Mouse (Mus musculus) liver, embryonic 14.5 days (tissue): ENCODE results near the gene Reps2. TPM values are rescaled to one million over a fixed set of nuclear protein-coding genes. Genes with fewer than 3 reads are reported as not detected.

Experiments used
- ATAC-seq: fragments of 200-750 bp; cut with Nextera tagmentation; 2 replicates; pipeline ENCODE4 v1.8.0; 2017; ENCODE audit warnings: moderate number of reproducible peaks, mild to moderate bottlenecking, moderate library complexity; ENCODE audit not compliant: insufficient read depth
- DNase-seq, 3 experiments: peaks; one replicate each; pipeline ENCODE4 v3.0.0-alpha.2; 2012 to 2013; ENCODE audit warnings: low read depth in 3 of 3, low spot score in 3 of 3
- H3K27ac ChIP-seq: fragments of 300-500 bp; sonication (generic); 2 replicates; pipeline ENCODE4 v1.5.1; 2014; ENCODE audit warnings: moderate library complexity, mild to moderate bottlenecking, control low read depth, inconsistent platforms
- H3K27me3 ChIP-seq: fragments of 300-500 bp; sonication (generic); 2 replicates; pipeline ENCODE4 v1.6.1; 2014; ENCODE audit warnings: mild to moderate bottlenecking, low read length, moderate library complexity; ENCODE audit not compliant: control insufficient read depth, insufficient read depth
- H3K36me3 ChIP-seq: fragments of 300-500 bp; sonication (generic); replicated peaks from 2 replicates; pipeline ENCODE4 v1.6.1; 2014; ENCODE audit warnings: low read depth; ENCODE audit not compliant: control insufficient read depth, insufficient read depth
- H3K4me1 ChIP-seq, 2 experiments: fragments of 200-500 bp in 1 of 2; fragments of 300-500 bp in 1 of 2; sonication (generic) in 1 of 2; replicated peaks; 2 replicates each; pipeline ENCODE4 v1.6.1; 2012 to 2014; ENCODE audit warnings: antibody characterized with exemption in 1 of 2, inconsistent platforms in 1 of 2, low read length in 1 of 2; ENCODE audit not compliant: control insufficient read depth in 2 of 2, insufficient read depth in 2 of 2
- H3K4me2 ChIP-seq: fragments of 300-500 bp; sonication (generic); 2 replicates; pipeline ENCODE4 v1.6.1; 2014; ENCODE audit warnings: low read depth, mild to moderate bottlenecking, control low read depth, moderate library complexity
- H3K4me3 ChIP-seq, 2 experiments: fragments of 200-500 bp in 1 of 2; fragments of 300-500 bp in 1 of 2; sonication (generic) in 1 of 2; 2 replicates each; pipeline ENCODE4 v1.5.1; 2012 to 2014; ENCODE audit warnings: low read depth in 2 of 2, low read length in 2 of 2, mild to moderate bottlenecking in 2 of 2, control low read depth in 1 of 2, inconsistent platforms in 1 of 2, moderate library complexity in 1 of 2; ENCODE audit not compliant: insufficient read depth in 1 of 2
- H3K9ac ChIP-seq: fragments of 300-500 bp; sonication (generic); replicated peaks from 2 replicates; pipeline ENCODE4 v1.6.1; 2014; ENCODE audit warnings: mild to moderate bottlenecking, control low read depth, moderate library complexity
- H3K9me3 ChIP-seq: fragments of 300-500 bp; sonication (generic); 2 replicates; pipeline ENCODE4 v1.6.1; 2016; ENCODE audit warnings: low read length, mixed read lengths; ENCODE audit not compliant: control insufficient read depth
- CTCF ChIP-seq: IDR thresholded peaks from 2 replicates; pipeline ENCODE4 v1.5.1; 2016; ENCODE audit warnings: antibody characterized with exemption, low read depth, control low read depth
- EP300 ChIP-seq: IDR thresholded peaks from 2 replicates; pipeline ENCODE4 v1.6.1; 2016; ENCODE audit warnings: antibody characterized with exemption, low read depth
- WGBS: fragments of 180-500 bp; shearing (Covaris S2); extraction: QIAGEN DNeasy Blood & Tissue Kit; methylation state at CpG from one replicate; pipeline ENCODE4 v1.1.7; 2014; ENCODE audit not compliant: insufficient replicate concordance; 5-methylcytosine and 5-hydroxymethylcytosine counted together
- polyA plus RNA-seq, 2 experiments: library from polyadenylated mRNA; depleted of rRNA in 1 of 2; stranded (reverse) in 1 of 2; unstranded in 1 of 2; fragments of >200 nt; fragmentation: Nextera tagmentation in 1 of 2; extraction: Ambion mirVana in 1 of 2; gene quantifications; 2 replicates each; pipeline versions ENCODE4 v1.2.1 to v1.2.3; 2012 to 2014

Reps2 gene
- polyA plus RNA-seq (2012; rRNA removed): 0.51 and 0.63 TPM in 2 replicates
- 0.52 and 0.95 TPM in 2 replicates for polyA plus RNA-seq (2014; fragmentation: Nextera tagmentation; extraction: Ambion mirVana)

DNA sequence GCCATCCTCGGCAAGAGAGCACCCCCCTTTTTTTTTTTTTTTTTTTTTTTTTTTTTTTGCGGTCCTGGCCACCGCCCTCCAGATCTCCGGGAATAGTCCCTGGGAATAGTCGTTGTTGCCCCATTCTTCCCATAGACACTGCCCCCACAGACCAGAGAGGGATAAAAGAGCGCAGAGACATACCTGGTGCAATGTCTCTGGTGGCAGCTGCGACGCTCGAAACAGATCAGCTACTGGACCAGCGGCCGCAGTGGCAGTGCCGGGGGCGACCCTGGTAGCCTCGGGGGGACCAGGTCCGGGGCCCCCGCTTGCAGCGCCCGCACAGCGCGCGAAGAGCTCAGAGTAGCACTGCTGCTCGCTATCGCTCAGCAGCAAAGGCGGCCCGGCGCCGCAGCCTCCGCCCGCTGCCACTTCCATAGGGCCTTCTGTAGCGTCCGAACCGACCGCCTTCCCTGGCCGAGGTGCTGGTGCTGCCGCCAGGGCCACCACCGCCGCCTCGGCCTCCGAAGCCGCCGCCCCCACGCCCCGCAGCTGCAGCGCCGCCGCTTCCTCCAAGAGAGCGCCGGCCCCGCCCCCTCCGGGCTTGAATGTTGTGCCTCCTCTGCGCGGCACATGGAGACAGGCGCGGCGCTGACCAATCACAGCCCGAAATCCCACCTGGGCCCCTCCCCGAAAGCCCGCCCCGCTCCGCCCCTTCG, at the start of gene Reps2:
Reps2 (minus strand) TSS at position 559 of the 698 bp plus-strand sequence.
- Histone ChIP-seq H3K27me3 (no peaks in the 10 kb centered on the region), H3K9ac (peak within 1 kb of the TSS; percentile 64), H3K4me1 (peaks cover 0 to 10% of the 10 kb centered on the region in 2 experiments; a peak in 3 of 4 replicates), H3K4me2 (peak within 1 kb of the TSS; percentile 91), H3K9me3 (no peaks in the 10 kb centered on the region), H3K36me3 (no peaks in the 10 kb centered on the region), H3K27ac (peak within 1 kb of the TSS; percentile 52), H3K4me3 (peak within 1 kb of the TSS; percentile 65 to 75)
- 13% methylated on average over 46 of the region's 61 CpGs for WGBS
- DNase-seq (peak; percentile 59 to 70 (median 69)), ATAC-seq (peak; percentile 85)
- no peak for TF ChIP-seq EP300
- TF ChIP-seq CTCF: no peak

DNA sequence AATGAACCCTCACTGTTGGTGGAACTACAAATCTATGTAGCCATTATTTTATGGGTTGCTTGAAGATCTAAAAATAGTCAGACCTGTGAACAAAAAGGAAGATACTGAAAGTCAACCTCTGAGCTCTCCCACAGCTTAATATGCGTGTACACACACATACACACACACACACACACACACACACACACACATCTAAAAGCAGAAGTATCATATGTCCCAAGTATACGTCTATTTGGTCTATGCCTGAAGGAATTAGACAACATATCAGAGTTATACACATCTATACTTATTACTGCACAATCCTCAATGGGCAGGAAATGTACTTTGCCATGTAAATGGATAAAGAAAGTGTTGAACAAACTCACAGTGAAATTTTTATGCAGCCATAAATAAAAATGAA, 47.8 kb upstream of the Reps2 start:
- Histone ChIP-seq H3K9me3 (no peaks in the 10 kb centered on the region), H3K27me3 (no peaks in the 10 kb centered on the region), H3K4me2 (no peak overlapping the region), H3K9ac (no peak overlapping the region), H3K27ac (no peak overlapping the region), H3K4me3 (no peak overlapping the region), H3K4me1 (no peaks in the 10 kb centered on the region), H3K36me3 (no peaks in the 10 kb centered on the region)
- 24% methylated on average over 2 of the region's 2 CpGs for WGBS
- no peak for TF ChIP-seq EP300
- no peak for TF ChIP-seq CTCF
- DNase-seq (no peak), ATAC-seq (no peak)

DNA sequence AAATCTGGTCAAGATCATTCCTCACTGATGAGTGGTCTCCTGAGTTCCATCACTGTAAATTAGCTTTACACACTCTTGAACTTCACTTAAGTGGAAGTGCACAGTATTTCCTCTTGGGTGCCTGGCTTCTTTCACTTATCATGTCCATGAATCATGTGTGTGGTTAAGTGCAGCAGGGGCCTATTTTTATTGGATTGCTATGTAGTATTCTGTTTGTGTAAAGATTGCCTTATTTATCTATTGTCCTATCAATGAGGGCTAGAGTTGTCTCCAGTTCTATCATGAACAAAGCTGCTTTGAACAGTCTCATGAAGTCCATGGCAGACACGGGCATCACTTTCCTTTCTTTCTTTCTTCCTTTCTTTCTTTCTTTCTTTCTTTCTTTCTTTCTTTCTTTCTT, 41.9 kb upstream of the Reps2 start:
- H3K4me1 ChIP-seq: peaks cover 0 to 13% of the 10 kb centered on the region in 2 experiments
- WGBS: 60% methylated on average over 1 of the region's 1 CpGs
- DNase-seq (no peak), ATAC-seq (no peak)
- H3K27me3 ChIP-seq: no peaks in the 10 kb centered on the region
- H3K36me3 ChIP-seq: no peaks in the 10 kb centered on the region
- no peak overlapping the region for H3K4me2 ChIP-seq
- H3K27ac ChIP-seq: no peak overlapping the region
- TF ChIP-seq EP300: no peak
- no peaks in the 10 kb centered on the region for H3K9me3 ChIP-seq
- H3K4me3 ChIP-seq: no peak overlapping the region
- H3K9ac ChIP-seq: no peak overlapping the region

DNA sequence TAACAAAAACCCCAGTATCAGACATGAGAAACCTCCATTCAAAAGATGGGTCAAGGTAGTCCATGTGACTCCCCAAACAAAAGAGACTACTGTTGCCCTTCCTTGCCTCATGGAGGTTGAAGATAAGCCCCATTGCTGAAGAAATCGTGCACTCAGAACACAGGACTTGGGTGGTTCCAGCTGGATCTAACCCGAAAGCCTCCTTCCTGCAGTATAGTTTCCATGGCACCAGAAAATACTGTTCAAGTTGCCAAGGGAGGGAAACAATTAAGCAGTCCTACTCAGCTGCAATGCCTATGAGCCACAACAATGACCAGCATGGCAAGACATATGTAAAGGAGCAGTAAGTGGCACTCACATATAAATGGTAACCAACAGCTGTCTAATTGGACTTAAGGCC, 36.1 kb upstream of the Reps2 start:
- H3K27ac ChIP-seq: peak overlapping the region; percentile 64
- no peak overlapping the region for H3K4me3 ChIP-seq
- 24% methylated on average over 2 of the region's 2 CpGs for WGBS
- TF ChIP-seq EP300: peak; percentile 68
- no peak for TF ChIP-seq CTCF
- H3K9ac ChIP-seq: no peak overlapping the region
- no peaks in the 10 kb centered on the region for H3K9me3 ChIP-seq
- peak; percentile 85 for ATAC-seq
- peak; percentile 59 to 73 (median 64) for DNase-seq
- H3K4me1 ChIP-seq: peaks cover 15 to 36% of the 10 kb centered on the region in 2 experiments
- H3K27me3 ChIP-seq: no peaks in the 10 kb centered on the region
- H3K36me3 ChIP-seq: no peaks in the 10 kb centered on the region
- peak overlapping the region; percentile 6; the same call in 1 of the 2 replicates for H3K4me2 ChIP-seq

DNA sequence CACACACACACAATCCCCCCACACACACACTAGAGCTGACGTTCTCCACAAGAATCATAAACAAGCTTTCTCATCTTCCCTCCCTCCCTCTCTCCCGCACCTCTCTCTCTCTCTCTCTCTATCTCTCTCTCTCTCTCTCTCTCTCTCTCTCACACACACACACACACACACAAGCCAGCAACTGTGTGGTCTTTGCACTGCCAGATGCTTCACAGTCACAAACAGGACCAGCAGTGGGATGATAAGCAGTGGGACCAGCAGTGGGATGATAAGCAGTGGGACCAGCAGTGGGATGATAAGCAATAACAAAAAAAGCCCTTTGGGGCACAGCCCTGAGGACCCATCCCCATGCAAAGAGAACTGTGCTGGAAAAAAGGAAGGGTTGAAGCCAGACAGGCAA, 35.4 kb upstream of the Reps2 start:
- DNase-seq: peak; percentile 48 to 55 (median 53)
- WGBS: 15% methylated on average over 2 of the region's 2 CpGs

More for the DNA sequence above, 35.4 kb upstream of the Reps2 start:
- Histone ChIP-seq H3K27ac (peak overlapping the region; percentile 64), H3K36me3 (no peaks in the 10 kb centered on the region), H3K9me3 (no peaks in the 10 kb centered on the region), H3K4me3 (no peak overlapping the region), H3K9ac (no peak overlapping the region), H3K4me1 (peaks cover 15 to 36% of the 10 kb centered on the region in 2 experiments), H3K27me3 (no peaks in the 10 kb centered on the region), H3K4me2 (peak overlapping the region; percentile 38)
- peak; percentile 96 for ATAC-seq
- TF ChIP-seq CTCF (no peak), EP300 (peak; percentile 89)
